Mouse (Mus musculus) C2C12 (cell line): Measurements from ENCODE around the gene Ccdc96. TPM values are rescaled to one million over a fixed set of nuclear protein-coding genes. Genes with fewer than 3 reads are reported as not detected.

Source experiments
- H3K27me3 ChIP-seq: one replicate; pipeline ENCODE4 v1.6.1; 2011; ENCODE audit not compliant: control insufficient read depth, insufficient read depth, insufficient read length
- H3K36me3 ChIP-seq: one replicate; pipeline ENCODE4 v1.6.1; 2011; ENCODE audit not compliant: control insufficient read depth, insufficient read depth
- H3K4me3 ChIP-seq: one replicate; pipeline ENCODE4 v1.5.1; 2011; ENCODE audit warnings: mild to moderate bottlenecking, control low read depth; ENCODE audit not compliant: poor library complexity, insufficient read depth, severe bottlenecking
- H3K79me2 ChIP-seq: one replicate; pipeline ENCODE4 v1.6.1; 2011; ENCODE audit not compliant: control insufficient read depth, insufficient read depth
- H3K79me3 ChIP-seq: one replicate; pipeline ENCODE4 v1.6.1; 2011; ENCODE audit warnings: low read depth, control low read depth
- H3ac ChIP-seq: one replicate; pipeline ENCODE3; 2011; ENCODE audit warnings: low read depth; ENCODE audit not compliant: control insufficient read depth, insufficient read length
- CEBPB ChIP-seq: IDR thresholded peaks from one replicate; pipeline ENCODE4 v1.6.1; 2011; ENCODE audit warnings: low read depth, mild to moderate bottlenecking, control low read depth, moderate library complexity
- CTCF ChIP-seq: IDR thresholded peaks from one replicate; pipeline ENCODE4 v1.5.1; 2011; ENCODE audit not compliant: control insufficient read depth, insufficient read depth, insufficient read length
- FOSL1 ChIP-seq: IDR thresholded peaks from one replicate; pipeline ENCODE4 v1.8.0; 2011; ENCODE audit warnings: mild to moderate bottlenecking, low read length; ENCODE audit not compliant: poor library complexity, insufficient read depth, severe bottlenecking
- MAX ChIP-seq: IDR thresholded peaks from one replicate; pipeline ENCODE4 v1.6.1; 2011; ENCODE audit warnings: mild to moderate bottlenecking, control low read depth
- MYOD1 ChIP-seq: IDR thresholded peaks from one replicate; pipeline ENCODE4 v1.6.1; 2011; ENCODE audit warnings: low read depth; ENCODE audit not compliant: control insufficient read depth, insufficient read length
- MYOG ChIP-seq: IDR thresholded peaks from one replicate; pipeline ENCODE4 v1.6.1; 2011; ENCODE audit not compliant: control insufficient read depth, insufficient read length; ENCODE audit errors: extremely low read depth
- USF1 ChIP-seq: IDR thresholded peaks from one replicate; pipeline ENCODE4 v1.6.1; 2011; ENCODE audit warnings: low read depth, mild to moderate bottlenecking, control low read depth, moderate library complexity
- long read RNA-seq, 2 experiments: library from polyadenylated mRNA; unstranded; transcript quantifications; one replicate each; pipeline ENCODE4 v2.0.0; 2019 to 2020
- polyA plus RNA-seq: library from polyadenylated mRNA; unstranded; fragments of >200 nt; fragmentation: generic; extraction: Trizol; gene quantifications from one replicate; pipeline ENCODE4 v1.2.1, GENCODE M21; 2012; ENCODE audit warnings: missing spikeins

Ccdc96 gene
- polyA plus RNA-seq: 0.42 TPM
- long read RNA-seq, experiment 1: 0 reads
- long read RNA-seq, experiment 2, partial matches to known transcripts: 0 of 3 reads
- long read RNA-seq, experiment 2, other reads (novel, unspliced or antisense): 0 of 3 reads

DNA sequence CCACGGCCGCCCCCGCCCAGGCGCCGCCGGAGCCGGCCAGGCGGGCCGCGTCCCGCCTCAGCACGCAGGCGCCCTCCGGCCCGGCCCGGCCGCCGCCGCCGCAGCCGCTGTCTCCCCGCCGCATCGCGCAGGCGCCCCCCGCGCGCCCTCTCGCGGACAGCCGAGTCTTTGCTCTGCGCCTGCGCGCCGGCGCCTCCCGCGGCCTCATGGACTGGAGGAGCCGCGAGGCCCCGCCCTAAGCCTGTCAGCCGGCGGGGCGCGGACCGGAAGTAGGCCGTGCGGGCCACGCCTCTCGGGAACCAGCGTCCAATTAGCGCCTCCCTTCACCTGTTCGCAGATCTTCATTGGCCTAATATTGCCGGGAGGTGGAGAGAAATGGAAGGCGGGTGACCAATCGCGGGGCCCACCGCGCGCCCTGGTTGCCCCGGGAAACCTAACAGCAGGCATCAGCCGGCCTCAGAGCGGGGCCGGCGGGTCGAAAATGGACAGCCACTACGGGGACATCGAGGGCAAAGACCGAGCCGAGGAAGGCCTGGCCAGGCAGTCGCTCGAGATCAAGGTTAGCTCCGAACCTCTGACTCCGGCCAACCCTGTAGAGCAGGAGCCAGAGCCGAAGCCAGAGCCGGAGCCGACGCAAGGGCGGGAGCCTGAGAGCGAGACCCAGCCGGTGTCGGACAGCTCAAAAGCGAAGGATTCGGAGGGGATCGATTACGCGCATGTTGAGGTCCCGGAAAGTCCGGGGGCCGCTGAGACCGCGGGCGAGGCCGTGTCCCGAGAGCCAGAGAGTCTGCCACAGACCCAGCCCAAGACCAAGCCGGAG, at the start of gene Ccdc96, which contains the start of gene Tada2b:
Gene Ccdc96, plus strand, starts transcription at position 418 of the 820 bp plus-strand sequence.
Gene Tada2b, minus strand, starts transcription at position 115 of the 820 bp plus-strand sequence.
- TF ChIP-seq FOSL1 (no peak), CTCF (peak; percentile 90)
- no peaks in the 10 kb centered on the region for H3K36me3 ChIP-seq
- H3K79me3 ChIP-seq: peaks cover 33% of the 10 kb centered on the region
- peak within 1 kb of the TSS; percentile 60 for H3K4me3 ChIP-seq
- H3K79me2 ChIP-seq: peaks cover 46% of the 10 kb centered on the region
- peak within 1 kb of the TSS; percentile 97 for H3ac ChIP-seq
- H3K27me3 ChIP-seq: no peaks in the 10 kb centered on the region

DNA sequence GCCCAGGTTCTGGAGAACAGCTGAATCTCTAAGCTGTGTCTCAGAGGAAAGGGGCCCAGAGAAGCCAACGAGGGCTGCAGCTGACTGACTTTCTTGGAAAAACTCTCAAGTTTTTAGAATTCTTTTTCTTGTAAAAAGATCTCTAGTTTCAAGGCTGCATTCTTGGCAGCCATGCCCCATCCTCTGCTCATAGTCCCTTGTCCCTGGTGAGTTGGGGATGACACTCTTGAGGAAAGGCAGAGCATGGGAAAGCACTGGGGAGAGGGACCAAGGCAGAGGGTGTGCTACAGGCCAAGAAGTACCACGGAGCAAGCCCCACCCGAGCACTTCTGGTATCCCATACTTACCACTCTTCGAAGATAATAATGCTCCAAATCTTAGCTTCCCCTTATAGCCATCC, 47.5 kb upstream of the Ccdc96 start:
- Histone ChIP-seq H3K4me3 (no peak overlapping the region), H3K27me3 (peaks cover 32% of the 10 kb centered on the region), H3K36me3 (no peaks in the 10 kb centered on the region), H3K79me3 (no peaks in the 10 kb centered on the region), H3ac (no peak overlapping the region), H3K79me2 (no peaks in the 10 kb centered on the region)
- no peak for TF ChIP-seq MYOD1
- no peak for TF ChIP-seq FOSL1
- no peak for TF ChIP-seq USF1
- no peak for TF ChIP-seq CEBPB
- TF ChIP-seq CTCF: no peak
- no peak for TF ChIP-seq MYOG
- no peak for TF ChIP-seq MAX

DNA sequence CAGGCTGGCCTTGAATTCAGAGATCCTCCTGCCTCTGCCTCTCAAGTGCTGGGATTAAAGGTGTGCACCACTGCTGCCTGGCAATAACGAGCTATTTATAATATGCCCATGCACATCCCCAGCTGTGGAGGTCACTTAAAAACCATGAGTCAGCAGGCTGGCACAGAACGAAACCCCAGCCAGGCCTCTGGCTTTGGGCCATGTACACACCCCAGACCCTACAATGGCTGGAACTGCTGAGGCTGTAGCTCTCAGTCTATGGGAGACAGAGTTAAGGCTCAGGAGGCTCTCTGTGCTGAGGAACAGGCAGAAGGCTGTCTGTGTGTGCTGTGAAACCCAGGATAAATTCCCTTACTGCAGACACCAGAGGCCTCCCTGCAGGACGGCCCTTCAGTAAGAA, 43.6 kb upstream of the Ccdc96 start:
- H3K4me3 ChIP-seq: no peak overlapping the region
- no peaks in the 10 kb centered on the region for H3K36me3 ChIP-seq
- H3K79me2 ChIP-seq: no peaks in the 10 kb centered on the region
- no peaks in the 10 kb centered on the region for H3K79me3 ChIP-seq
- TF ChIP-seq MYOG (no peak), USF1 (no peak), CTCF (no peak), MYOD1 (no peak), FOSL1 (no peak), MAX (no peak)
- H3ac ChIP-seq: no peak overlapping the region
- H3K27me3 ChIP-seq: peaks cover 13% of the 10 kb centered on the region

DNA sequence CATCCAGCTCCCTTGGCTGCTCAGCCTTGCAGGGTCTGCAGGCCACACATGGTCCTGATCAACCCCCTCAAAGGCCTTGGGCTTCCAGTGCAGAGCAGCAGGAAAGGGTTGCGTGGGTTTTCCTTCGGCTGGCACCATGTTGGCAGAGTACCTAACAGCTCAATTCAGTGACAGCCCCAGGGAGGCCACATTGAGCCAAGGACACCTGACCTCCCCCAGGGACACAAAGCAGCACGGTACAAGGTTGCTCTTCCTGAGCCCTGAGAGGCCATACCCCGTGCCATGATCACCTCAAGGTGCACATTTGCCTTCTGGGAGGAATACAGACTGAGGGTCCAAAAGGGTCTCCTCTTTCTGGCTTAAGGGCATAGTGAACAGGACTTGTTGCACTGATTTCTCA, 39.8 kb upstream of the Ccdc96 start:
- H3K36me3 ChIP-seq: no peaks in the 10 kb centered on the region
- no peak overlapping the region for H3ac ChIP-seq
- H3K4me3 ChIP-seq: no peak overlapping the region
- TF ChIP-seq CTCF: no peak
- no peak for TF ChIP-seq FOSL1
- peaks cover 16% of the 10 kb centered on the region for H3K27me3 ChIP-seq
- no peaks in the 10 kb centered on the region for H3K79me2 ChIP-seq
- no peaks in the 10 kb centered on the region for H3K79me3 ChIP-seq

DNA sequence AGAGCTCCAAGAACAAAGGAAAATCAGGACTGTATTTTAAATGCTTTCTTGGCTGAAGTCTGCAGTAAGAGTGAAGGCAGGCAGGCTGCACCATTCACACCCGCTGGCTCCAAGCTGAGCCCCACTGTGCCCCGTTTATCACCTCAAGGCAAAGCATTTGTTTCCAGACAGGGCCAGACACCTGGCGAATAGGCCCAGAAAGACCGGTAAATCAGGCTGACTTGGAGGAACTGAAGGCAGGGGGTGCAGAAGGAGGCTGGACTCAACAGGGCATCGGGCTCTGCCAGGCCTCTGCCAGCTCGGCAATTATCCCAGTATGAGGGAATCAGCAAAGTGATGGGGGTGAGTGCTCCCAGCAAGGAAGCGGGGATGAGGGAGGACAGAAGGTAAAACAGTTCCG, 39.4 kb upstream of the Ccdc96 start:
- H3K79me3 ChIP-seq: no peaks in the 10 kb centered on the region
- no peak overlapping the region for H3K4me3 ChIP-seq
- no peaks in the 10 kb centered on the region for H3K79me2 ChIP-seq
- H3ac ChIP-seq: no peak overlapping the region
- TF ChIP-seq CTCF (no peak), MYOD1 (no peak), CEBPB (no peak), MAX (no peak), FOSL1 (no peak), USF1 (no peak), MYOG (no peak)
- peaks cover 14% of the 10 kb centered on the region for H3K27me3 ChIP-seq
- no peaks in the 10 kb centered on the region for H3K36me3 ChIP-seq

DNA sequence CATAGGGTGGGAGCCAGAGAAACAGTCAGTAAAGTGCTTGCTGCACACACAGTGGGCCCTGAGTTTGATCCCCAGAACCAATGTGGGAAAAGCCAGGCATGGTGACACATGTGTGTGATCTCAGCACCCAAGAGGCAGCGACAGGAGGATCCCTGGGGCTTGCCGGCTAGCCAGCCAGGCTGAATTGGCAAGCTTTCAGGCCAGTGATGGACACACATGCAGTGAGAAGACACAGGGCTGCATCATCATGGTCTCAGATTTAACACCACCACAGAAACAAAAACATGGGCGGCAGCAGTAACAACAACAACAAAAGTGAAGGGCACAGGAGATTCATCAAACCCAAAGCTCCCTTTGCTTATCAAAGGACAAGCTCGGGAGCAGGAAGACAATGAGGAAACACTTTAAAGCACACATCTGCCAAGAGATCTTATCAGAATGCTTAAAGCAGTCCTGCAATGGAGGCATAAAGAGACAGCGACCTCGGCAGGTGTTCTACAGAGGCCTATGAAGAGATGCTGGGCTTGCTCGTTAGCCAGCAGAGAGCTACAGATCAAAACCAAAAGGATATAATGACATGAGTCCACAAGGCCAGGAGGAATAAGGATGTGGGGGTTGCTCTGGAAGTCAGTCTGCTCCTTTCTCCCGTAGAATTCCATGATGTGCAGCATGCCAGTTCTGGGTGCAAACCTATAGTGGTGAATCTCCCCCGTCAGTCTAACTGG, 38.1 kb upstream of the Ccdc96 start:
- no peaks in the 10 kb centered on the region for H3K36me3 ChIP-seq
- H3K79me2 ChIP-seq: no peaks in the 10 kb centered on the region
- peaks cover 13% of the 10 kb centered on the region for H3K27me3 ChIP-seq
- no peaks in the 10 kb centered on the region for H3K79me3 ChIP-seq
- no peak for TF ChIP-seq FOSL1
- TF ChIP-seq MAX: no peak
- TF ChIP-seq CTCF: no peak
- TF ChIP-seq MYOG: no peak
- no peak for TF ChIP-seq MYOD1
- no peak for TF ChIP-seq CEBPB
- no peak for TF ChIP-seq USF1
- no peak overlapping the region for H3ac ChIP-seq
- H3K4me3 ChIP-seq: no peak overlapping the region
